Mouse (Mus musculus) stomach, embryonic 15.5 days (tissue): ENCODE results near the gene Actl6a. TPM values are rescaled to one million over a fixed set of nuclear protein-coding genes. Genes with fewer than 3 reads are reported as not detected.

ENCODE experiments used
- ATAC-seq: fragments of 200-750 bp; cut with Nextera tagmentation; 2 replicates; pipeline ENCODE4 v1.8.0; 2017; ENCODE audit warnings: low read depth, moderate number of reproducible peaks, moderate TSS enrichment; ENCODE audit not compliant: insufficient read depth, low FRiP score
- H3K27ac ChIP-seq: fragments of 300-500 bp; sonication (generic); 2 replicates; pipeline ENCODE4 v1.5.1; 2015; ENCODE audit warnings: mild to moderate bottlenecking, inconsistent platforms
- H3K27me3 ChIP-seq: fragments of 300-500 bp; sonication (generic); replicated peaks from 2 replicates; pipeline ENCODE4 v1.6.1; 2015; ENCODE audit warnings: inconsistent platforms
- H3K36me3 ChIP-seq: fragments of 300-500 bp; sonication (generic); 2 replicates; pipeline ENCODE4 v1.6.1; 2015; ENCODE audit warnings: inconsistent platforms
- H3K4me1 ChIP-seq: fragments of 300-500 bp; sonication (generic); 2 replicates; pipeline ENCODE4 v1.6.1; 2015; ENCODE audit warnings: inconsistent platforms
- H3K4me2 ChIP-seq: fragments of 300-500 bp; sonication (generic); 2 replicates; pipeline ENCODE4 v1.6.1; 2015; ENCODE audit warnings: mild to moderate bottlenecking, inconsistent platforms
- H3K4me3 ChIP-seq: fragments of 300-500 bp; sonication (generic); replicated peaks from 2 replicates; pipeline ENCODE4 v1.5.1; 2015; ENCODE audit warnings: inconsistent platforms
- H3K9ac ChIP-seq: fragments of 300-500 bp; sonication (generic); 2 replicates; pipeline ENCODE4 v1.6.1; 2015; ENCODE audit warnings: inconsistent platforms
- H3K9me3 ChIP-seq: fragments of 300-500 bp; sonication (generic); 2 replicates; pipeline ENCODE4 v1.6.1; 2016; ENCODE audit warnings: inconsistent platforms
- WGBS: fragments of 180-500 bp; shearing (Covaris S2); methylation state at CpG from one replicate; pipeline ENCODE4 v1.1.7; 2015; 5-methylcytosine and 5-hydroxymethylcytosine counted together
- polyA plus RNA-seq: library from polyadenylated mRNA; unstranded; fragments of >200 nt; fragmentation: Nextera tagmentation; extraction: Ambion mirVana; gene quantifications from 2 replicates; pipeline ENCODE4 v1.2.1, GENCODE M21; 2015

The Actl6a gene
- polyA plus RNA-seq, 1 experiment from 2014 or later: 126 TPM

- ATAC-seq: no peak; the same call in 1 of the 2 replicates
- Histone ChIP-seq H3K27ac (no peak overlapping the region), H3K9me3 (no peaks in the 10 kb centered on the region), H3K4me3 (no peak overlapping the region), H3K36me3 (no peaks in the 10 kb centered on the region), H3K27me3 (no peaks in the 10 kb centered on the region), H3K4me1 (no peaks in the 10 kb centered on the region), H3K9ac (no peak overlapping the region), H3K4me2 (no peak overlapping the region)
- WGBS: 79% methylated on average over 6 of the region's 6 CpGs
Measured at GRCm38 (mm10) chr3:32676393-32676792, 29.7 kb upstream of the Actl6a start.

- Histone ChIP-seq H3K9ac (no peak overlapping the region), H3K4me1 (no peaks in the 10 kb centered on the region), H3K9me3 (no peaks in the 10 kb centered on the region), H3K36me3 (no peaks in the 10 kb centered on the region), H3K27ac (no peak overlapping the region), H3K27me3 (no peaks in the 10 kb centered on the region), H3K4me2 (no peak overlapping the region), H3K4me3 (no peak overlapping the region)
- ATAC-seq: no peak
- 80% methylated on average over 12 of the region's 12 CpGs for WGBS
Measured at GRCm38 (mm10) chr3:32682910-32683531, 23.1 kb upstream of the Actl6a start.

- no peaks in the 10 kb centered on the region for H3K9me3 ChIP-seq
Measured at GRCm38 (mm10) chr3:32684631-32685030, 21.5 kb upstream of the Actl6a start.

GRCm38 (mm10) chr3:32686537-32686936 lies 19.6 kb upstream of the Actl6a start:
- no peak overlapping the region for H3K4me3 ChIP-seq
- H3K9ac ChIP-seq: no peak overlapping the region
- no peaks in the 10 kb centered on the region for H3K4me1 ChIP-seq
- no peak overlapping the region for H3K27ac ChIP-seq
- no peak for ATAC-seq
- no peak overlapping the region for H3K4me2 ChIP-seq
- H3K9me3 ChIP-seq: no peaks in the 10 kb centered on the region
- no peaks in the 10 kb centered on the region for H3K36me3 ChIP-seq
- no peaks in the 10 kb centered on the region for H3K27me3 ChIP-seq
- WGBS: 68% methylated on average over 1 of the region's 1 CpGs

More at GRCm38 (mm10) chr3:32684631-32685030, 21.5 kb upstream of the Actl6a start:
- no peak for ATAC-seq
- H3K27ac ChIP-seq: no peak overlapping the region
- 73% methylated on average over 3 of the region's 3 CpGs for WGBS
- H3K27me3 ChIP-seq: no peaks in the 10 kb centered on the region
- H3K4me1 ChIP-seq: no peaks in the 10 kb centered on the region
- H3K9ac ChIP-seq: no peak overlapping the region
- no peak overlapping the region for H3K4me2 ChIP-seq
- no peaks in the 10 kb centered on the region for H3K36me3 ChIP-seq
- no peak overlapping the region for H3K4me3 ChIP-seq

- H3K9ac ChIP-seq: no peak overlapping the region
- no peak overlapping the region for H3K4me2 ChIP-seq
- H3K27ac ChIP-seq: no peak overlapping the region
- no peak overlapping the region for H3K4me3 ChIP-seq
- no peaks in the 10 kb centered on the region for H3K36me3 ChIP-seq
- H3K9me3 ChIP-seq: no peaks in the 10 kb centered on the region
- no peak for ATAC-seq
- WGBS: 44% methylated on average over 4 of the region's 4 CpGs
- H3K27me3 ChIP-seq: no peaks in the 10 kb centered on the region
- H3K4me1 ChIP-seq: no peaks in the 10 kb centered on the region
Measured at GRCm38 (mm10) chr3:32687156-32687555, 18.9 kb upstream of the Actl6a start.

- Histone ChIP-seq H3K27me3 (no peaks in the 10 kb centered on the region), H3K9ac (no peak overlapping the region), H3K4me2 (no peak overlapping the region), H3K36me3 (no peaks in the 10 kb centered on the region), H3K27ac (no peak overlapping the region), H3K4me3 (no peak overlapping the region), H3K9me3 (no peaks in the 10 kb centered on the region), H3K4me1 (no peaks in the 10 kb centered on the region)
- 54% methylated on average over 9 of the region's 9 CpGs for WGBS
- no peak for ATAC-seq
Measured at GRCm38 (mm10) chr3:32689567-32689999, 16.5 kb upstream of the Actl6a start.

- 77% methylated on average over 3 of the region's 3 CpGs for WGBS
- Histone ChIP-seq H3K4me1 (no peaks in the 10 kb centered on the region), H3K9ac (no peak overlapping the region), H3K36me3 (no peaks in the 10 kb centered on the region), H3K27ac (no peak overlapping the region), H3K4me2 (no peak overlapping the region), H3K4me3 (no peak overlapping the region), H3K27me3 (no peaks in the 10 kb centered on the region), H3K9me3 (no peaks in the 10 kb centered on the region)
- no peak for ATAC-seq
Measured at GRCm38 (mm10) chr3:32690008-32690407, 16.1 kb upstream of the Actl6a start.

GRCm38 (mm10) chr3:32690901-32691300 lies 15.2 kb upstream of the Actl6a start:
- Histone ChIP-seq H3K36me3 (no peaks in the 10 kb centered on the region), H3K4me3 (no peak overlapping the region), H3K4me1 (no peaks in the 10 kb centered on the region), H3K9ac (no peak overlapping the region), H3K27ac (no peak overlapping the region), H3K9me3 (no peaks in the 10 kb centered on the region), H3K27me3 (no peaks in the 10 kb centered on the region), H3K4me2 (no peak overlapping the region)
- WGBS: 44% methylated on average over 1 of the region's 1 CpGs
- no peak for ATAC-seq

- WGBS: 51% methylated on average over 5 of the region's 5 CpGs
- Histone ChIP-seq H3K4me3 (no peak overlapping the region), H3K4me1 (no peaks in the 10 kb centered on the region), H3K9ac (no peak overlapping the region), H3K27ac (no peak overlapping the region), H3K9me3 (no peaks in the 10 kb centered on the region), H3K4me2 (no peak overlapping the region), H3K27me3 (no peaks in the 10 kb centered on the region), H3K36me3 (no peaks in the 10 kb centered on the region)
- ATAC-seq: no peak
Measured at GRCm38 (mm10) chr3:32691841-32692240, 14.3 kb upstream of the Actl6a start.

- no peaks in the 10 kb centered on the region for H3K27me3 ChIP-seq
- H3K9me3 ChIP-seq: no peaks in the 10 kb centered on the region
- ATAC-seq: no peak
- WGBS: 63% methylated on average over 5 of the region's 5 CpGs
- no peak overlapping the region for H3K9ac ChIP-seq
- H3K36me3 ChIP-seq: no peaks in the 10 kb centered on the region
- no peak overlapping the region for H3K27ac ChIP-seq
- H3K4me1 ChIP-seq: no peaks in the 10 kb centered on the region
- H3K4me2 ChIP-seq: no peak overlapping the region
- no peak overlapping the region for H3K4me3 ChIP-seq
Measured at GRCm38 (mm10) chr3:32694211-32694610, 11.9 kb upstream of the Actl6a start.

GRCm38 (mm10) chr3:32694737-32695582 lies 11.1 kb upstream of the Actl6a start:
- ATAC-seq: no peak
- no peak overlapping the region for H3K4me3 ChIP-seq
- no peaks in the 10 kb centered on the region for H3K27me3 ChIP-seq
- no peaks in the 10 kb centered on the region for H3K4me1 ChIP-seq
- no peaks in the 10 kb centered on the region for H3K9me3 ChIP-seq
- WGBS: 69% methylated on average over 12 of the region's 12 CpGs
- no peak overlapping the region for H3K4me2 ChIP-seq
- no peak overlapping the region for H3K9ac ChIP-seq
- no peaks in the 10 kb centered on the region for H3K36me3 ChIP-seq
- no peak overlapping the region for H3K27ac ChIP-seq

- no peaks in the 10 kb centered on the region for H3K36me3 ChIP-seq
- H3K4me1 ChIP-seq: no peaks in the 10 kb centered on the region
- no peak overlapping the region for H3K4me2 ChIP-seq
- H3K9ac ChIP-seq: no peak overlapping the region
- H3K9me3 ChIP-seq: no peaks in the 10 kb centered on the region
- WGBS: 82% methylated on average over 4 of the region's 4 CpGs
- H3K4me3 ChIP-seq: no peak overlapping the region
- H3K27ac ChIP-seq: no peak overlapping the region
- ATAC-seq: no peak
- H3K27me3 ChIP-seq: no peaks in the 10 kb centered on the region
Measured at GRCm38 (mm10) chr3:32695583-32695980, 10.5 kb upstream of the Actl6a start.
